Mouse (Mus musculus): ENCODE measurements around the gene Naa38.

GRCm38 (mm10) chr11:69398486-69399200, 3.4 kb downstream of the Naa38 start:
- TF ChIP-seq CTCF (IDR thresholded peaks at IDR 0.05; ENCODE audit: extremely low read depth, insufficient read depth, insufficient read length, insufficient replicate concordance), result no peak
- no peak for TF ChIP-seq POLR2A (IDR thresholded peaks at IDR 0.05; ENCODE audit: low read depth, low read length)

All from spleen, adult 2 months (tissue).